In genomic region chr13:51442922-51443321, GRCm38 (mm10) we compare ENCODE assay signal across 12 mouse cellular contexts.
"Had no signal": no experiment of that assay in that cellular context is flagged by ENCODE, and none has a peak within 500 bp of the region (broad histone marks: within the 10 kb centered on the region; RNA-seq: fewer than 3 reads in every experiment).

No protein-coding gene starts in this region.

- ATAC-seq: liver, postnatal 0 days; lung, postnatal 0 days; midbrain, embryonic 13.5 days; midbrain, embryonic 16.5 days had no signal

- DNase-seq: kidney, postnatal 25 days; layer of hippocampus, adult 9-11 months; liver, postnatal 0 days; lung, embryonic 14.5 days; lung, postnatal 36 days; retina, postnatal 1 day; thymus, adult 2 months; thymus, postnatal 14 days; thymus, postnatal 4 days had no signal
